Mouse (Mus musculus) ovary, adult 18-20 months (tissue): ENCODE measurements around the gene Arhgap18.
A peak's percentile ranks its signal among the peaks of the same experiment; 100 is the strongest.

Experiments used
- DNase-seq: peaks from one replicate; pipeline ENCODE4 v3.0.0; 2022; ENCODE audit warnings: low spot score, mixed read lengths

The Arhgap18 gene

DNA sequence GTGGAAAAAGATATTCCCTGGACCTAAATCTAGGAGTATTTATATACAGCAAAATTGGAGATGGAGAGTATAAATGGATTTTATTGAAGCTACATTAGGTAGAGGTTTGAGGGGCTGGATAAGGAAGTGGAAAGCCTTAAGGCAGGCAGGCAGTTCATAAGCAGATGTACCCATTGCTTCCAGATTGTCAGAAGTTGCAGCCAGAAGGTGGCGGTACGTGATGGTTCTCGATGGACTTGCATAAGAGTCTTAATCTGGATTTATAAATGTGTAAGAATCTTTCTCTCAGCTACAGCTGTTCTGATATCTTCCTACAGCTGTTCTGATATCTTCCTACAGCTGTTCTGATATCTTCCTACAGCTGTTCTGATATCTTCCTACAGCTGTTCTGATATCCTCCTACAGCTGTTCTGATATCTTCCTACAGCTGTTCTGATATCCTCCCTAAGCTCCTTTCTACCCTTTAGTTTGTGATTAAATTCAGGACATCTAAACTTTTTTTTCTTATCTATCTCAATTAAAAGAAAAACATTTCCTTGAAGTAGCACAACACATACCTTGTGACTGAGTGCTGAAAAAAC, 79.5 kb downstream of the Arhgap18 start:
- DNase-seq = no peak

DNA sequence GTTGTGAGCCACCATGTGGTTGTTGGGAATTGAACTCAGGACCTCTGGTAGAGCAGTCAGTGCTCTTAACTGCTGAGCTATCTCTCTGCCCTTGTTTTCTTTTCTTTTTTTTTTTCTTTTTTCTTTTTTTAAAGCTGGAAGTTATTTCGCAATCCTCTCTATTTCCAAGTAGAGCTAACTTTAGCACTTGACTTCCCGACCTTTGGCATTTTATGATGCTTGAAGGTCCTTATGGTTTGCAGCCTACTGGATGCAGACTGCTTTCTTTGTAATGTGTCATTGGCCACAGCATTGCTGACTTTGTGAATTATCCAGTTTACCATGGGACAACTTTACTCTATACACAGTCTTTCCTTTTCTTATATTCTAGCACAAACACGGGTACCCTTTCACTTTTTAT, 80.2 kb downstream of the Arhgap18 start:
- DNase-seq = no peak

DNA sequence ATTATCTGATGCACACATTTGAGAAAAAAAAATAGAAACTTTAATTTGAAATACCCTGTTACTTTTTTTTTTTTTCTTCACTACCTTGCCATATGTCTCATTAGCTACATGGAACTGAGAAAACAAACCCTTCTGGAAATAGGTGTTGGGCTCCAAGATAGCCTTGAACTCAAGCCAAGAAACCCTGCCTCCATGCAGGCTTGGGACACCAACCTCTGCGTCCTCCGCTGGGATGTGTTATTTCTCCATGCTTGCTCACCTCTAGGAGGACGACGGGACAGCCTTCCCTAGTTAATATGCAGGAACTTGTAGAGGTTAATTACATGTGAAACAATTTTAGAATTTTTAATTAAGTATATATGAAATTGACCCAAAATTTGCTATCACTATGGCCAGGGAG, 96.1 kb downstream of the Arhgap18 start:
- peak; percentile 28 for DNase-seq

DNA sequence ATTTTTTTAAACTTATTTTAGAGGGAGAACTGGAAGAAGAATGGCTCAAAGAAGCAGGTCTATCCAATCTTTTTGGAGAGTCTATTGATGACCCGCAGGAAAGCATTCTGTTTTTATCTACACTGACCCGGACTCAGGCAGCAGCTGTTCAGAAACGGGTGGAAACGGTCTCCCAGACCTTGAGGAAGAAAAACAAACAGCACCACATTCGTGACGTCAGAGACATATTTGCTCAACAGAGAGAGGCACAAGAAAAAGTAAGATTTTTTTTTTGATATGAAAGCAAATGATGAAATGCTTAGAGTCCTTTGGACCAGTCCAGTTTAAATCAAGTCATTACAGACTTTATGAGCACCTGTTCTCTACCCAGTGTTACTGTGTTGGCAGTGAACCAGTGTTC, 96.6 kb downstream of the Arhgap18 start:
- peak; percentile 38 for DNase-seq

DNA sequence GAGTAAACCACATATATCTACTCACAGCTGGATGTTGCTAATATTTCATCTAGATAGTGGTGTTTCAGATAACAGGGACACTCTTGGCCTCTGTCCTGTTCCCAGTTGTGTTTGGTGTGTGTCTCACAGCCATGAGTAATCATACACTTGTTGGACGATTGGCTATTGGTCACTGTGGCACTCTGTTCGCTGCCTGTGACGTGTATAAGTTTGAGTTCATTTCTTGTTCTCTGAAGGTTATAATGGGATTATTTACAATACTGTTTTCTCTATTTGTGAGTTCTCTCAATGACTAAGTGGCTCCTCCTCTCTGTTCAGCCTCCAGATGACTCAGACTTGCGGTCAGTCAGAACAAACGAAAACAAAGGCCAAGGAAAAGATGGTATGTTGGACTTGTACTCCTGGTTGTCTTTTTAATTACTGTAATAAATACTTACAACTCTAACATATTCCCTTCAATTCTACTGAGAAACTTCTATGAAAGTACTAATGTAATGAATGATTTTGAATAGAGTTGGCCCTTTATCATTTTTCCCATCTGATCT, 101.4 kb downstream of the Arhgap18 start:
- peak; percentile 33 for DNase-seq

DNA sequence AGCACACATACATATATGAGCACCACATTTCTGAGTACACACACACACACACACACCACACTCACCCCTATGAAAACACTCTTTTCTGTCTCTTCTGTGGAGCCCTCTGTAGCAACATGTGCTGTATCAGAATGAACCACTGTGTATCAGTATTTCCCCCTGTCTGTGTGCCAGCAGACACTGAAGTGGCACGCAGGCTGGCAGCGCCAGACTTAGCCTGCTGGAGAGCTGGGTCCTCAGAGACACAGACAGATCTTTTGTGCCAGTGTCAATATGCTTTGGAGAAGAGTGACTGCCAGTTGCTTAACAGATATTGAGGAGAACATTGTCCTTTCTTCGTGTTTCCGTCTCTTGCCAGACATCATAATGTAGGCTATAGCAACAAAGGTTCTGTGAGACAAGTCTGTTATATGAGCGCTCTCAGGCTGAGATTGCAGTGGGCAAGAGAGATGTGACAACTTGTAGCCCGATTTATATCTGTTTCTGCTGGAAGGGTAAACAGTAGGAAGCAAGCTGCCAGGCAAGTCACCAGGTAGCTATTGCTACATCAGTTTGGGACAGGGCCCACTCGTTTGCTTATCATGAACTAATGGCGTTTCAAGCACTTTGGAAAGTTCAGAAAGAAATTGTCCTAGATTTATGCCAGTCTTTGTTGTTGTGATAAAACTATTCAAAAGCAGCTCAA, 102.8 kb downstream of the Arhgap18 start:
- DNase-seq = no peak

DNA sequence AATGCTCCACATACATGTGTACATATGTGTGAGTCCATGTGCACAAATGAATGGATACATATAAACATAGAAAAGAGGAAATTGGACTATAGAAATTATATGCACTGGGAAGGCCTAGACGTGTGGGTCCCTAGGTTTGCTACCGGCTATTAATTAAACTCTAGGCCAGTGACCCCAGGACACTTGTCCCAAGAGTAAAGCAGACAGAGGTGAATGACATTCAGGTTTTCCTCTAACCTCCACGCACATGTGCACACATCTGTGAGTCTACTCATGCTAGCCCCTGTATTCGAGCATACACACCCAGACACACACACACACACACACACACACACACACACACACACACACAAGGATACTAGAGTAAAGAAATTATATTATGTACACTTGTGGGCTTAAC, 104.4 kb downstream of the Arhgap18 start:
- no peak for DNase-seq

DNA sequence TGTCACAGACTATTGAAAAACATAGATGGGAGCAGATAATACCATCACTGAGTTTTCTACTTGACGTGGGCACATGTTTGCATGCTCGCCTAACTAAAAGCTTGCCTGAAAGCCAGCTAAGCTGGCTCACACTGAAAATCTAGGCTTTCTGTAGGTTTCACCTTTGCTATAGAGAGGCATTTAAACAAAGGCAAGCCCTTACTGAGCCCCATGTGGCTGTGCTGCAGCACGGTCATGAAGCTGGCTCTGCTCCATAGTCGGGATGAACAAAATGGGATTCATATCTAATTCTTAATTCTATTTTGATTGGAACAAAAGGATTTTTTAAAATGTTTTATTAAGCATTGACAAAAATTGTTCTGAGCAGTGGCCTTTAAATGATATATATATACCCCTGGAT, 105.3 kb downstream of the Arhgap18 start:
- DNase-seq = no peak

DNA sequence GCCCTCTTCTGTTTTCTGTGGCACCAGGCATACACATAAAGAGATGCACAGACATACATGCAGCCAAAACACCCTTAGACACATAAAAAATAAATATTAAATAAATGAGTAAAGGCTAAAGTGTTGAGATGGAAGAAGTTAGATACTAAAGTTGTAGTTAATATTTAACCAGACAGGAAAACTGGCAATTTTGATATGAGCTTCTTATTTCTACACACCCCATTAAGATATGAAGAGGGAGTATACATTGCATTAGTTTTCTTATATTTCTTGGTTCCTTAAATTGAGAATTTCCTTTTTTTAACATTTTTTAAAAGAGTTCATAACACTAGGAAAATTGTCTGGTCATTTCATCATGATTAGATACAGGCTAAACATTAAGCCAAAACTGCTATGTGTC, 108.0 kb downstream of the Arhgap18 start:
- DNase-seq = no peak

DNA sequence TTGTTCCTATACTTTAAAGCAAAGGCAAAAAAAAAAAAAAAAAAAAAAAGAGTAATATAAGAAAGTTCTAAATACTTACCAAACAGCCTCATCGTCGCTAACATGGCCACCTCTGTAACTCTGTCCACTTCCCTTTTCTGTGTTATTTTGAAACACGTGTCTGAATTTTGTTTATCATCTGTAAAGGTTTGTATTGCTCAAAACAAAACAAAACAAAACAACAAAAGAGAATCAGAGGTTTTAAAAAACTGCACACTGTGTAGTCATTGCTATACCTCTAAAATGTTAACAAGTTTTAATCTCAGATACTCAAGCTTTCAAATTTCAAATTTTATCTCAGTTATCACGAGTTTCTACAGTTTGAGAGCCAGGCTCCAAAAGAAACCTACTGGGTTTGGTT, 109.0 kb downstream of the Arhgap18 start:
- DNase-seq = no peak

DNA sequence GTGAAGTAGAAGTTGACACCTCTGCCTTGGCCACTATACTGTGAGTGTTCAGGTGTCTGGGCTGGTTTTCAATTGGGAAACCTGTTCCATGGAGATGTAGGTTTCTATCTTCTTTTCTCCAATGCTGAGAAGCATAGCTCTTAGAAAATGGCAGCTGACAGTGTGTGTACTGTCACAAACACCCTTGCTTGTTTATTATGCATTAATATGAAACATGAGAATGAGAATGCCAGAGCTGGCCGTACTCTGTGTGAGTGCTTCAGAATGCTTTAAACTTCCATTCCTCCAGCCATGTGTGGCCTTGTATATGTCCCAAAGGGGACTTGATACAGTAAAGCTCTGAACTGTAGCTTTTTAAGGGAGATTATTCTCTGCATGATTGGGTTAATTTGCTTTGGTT, 110.8 kb downstream of the Arhgap18 start:
- no peak for DNase-seq

DNA sequence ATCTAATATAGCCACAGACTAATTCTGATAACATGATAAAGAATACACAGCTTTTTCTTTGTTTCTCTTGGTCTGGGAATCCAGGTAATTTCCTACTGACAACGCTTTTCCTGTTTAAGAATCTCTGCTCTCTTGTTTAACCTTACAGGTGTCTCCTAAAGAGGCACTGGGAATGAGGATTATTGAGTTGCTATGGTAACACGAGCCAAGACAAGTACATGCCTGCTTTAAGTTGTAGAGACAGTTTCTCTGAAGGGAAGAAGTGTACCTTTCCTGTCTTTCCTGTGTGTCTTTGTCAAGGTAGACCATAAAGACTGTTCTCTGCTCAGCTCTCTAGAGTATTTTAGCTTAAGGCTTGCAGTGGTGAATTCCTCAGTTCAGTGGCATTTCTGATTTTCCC, 117.6 kb downstream of the Arhgap18 start:
- no peak for DNase-seq

DNA sequence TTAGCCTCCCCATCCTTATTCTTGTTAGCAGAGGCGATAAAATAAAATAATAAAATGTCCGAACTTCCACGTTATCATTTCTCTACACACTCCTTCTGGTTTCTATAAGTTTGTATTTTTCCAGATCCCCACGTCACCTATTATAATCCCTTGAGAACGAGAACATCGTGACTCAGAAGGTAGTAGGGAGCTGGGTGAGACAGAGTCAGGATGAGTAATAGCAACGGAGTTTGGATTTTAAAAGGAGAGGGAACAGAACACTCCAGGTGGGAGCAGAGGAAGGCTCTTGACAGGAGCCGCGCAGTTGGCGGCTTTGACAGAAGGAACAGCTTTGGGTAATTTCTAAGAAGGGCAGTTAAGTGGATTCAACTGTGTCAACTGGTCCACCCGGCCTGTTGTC, 124.1 kb downstream of the Arhgap18 start:
- DNase-seq = no peak

DNA sequence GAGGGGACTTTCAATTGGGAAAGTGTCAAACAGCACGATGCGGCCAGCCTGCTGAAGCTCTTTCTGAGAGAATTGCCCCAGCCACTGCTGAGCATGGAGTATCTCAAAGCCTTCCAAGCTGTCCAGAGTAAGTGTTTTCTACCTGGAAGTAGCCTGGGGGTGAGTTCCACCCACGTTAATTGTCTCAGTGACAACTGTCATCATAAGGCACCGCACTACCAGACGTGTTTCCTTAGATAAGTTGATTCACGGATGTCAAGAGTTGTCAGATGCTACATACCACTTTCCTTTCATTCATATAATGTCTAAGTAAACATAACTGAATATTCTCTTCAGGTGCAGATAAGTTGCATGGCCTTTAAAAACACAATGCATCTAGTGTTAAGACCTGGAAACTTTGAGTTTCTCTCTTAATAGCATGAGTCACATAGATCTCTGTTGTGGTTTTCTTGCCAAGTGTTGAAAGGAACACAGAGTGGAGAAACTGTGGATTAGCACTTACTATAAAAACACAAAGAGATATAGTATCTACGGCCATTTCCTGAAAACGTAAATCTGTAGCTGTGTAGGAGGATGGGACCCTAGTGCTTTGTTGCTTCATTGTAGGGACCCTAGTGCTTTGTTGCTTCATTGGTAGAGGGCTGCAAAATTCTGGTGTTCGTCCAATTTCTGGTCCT, 125.8 kb downstream of the Arhgap18 start:
- DNase-seq = no peak

DNA sequence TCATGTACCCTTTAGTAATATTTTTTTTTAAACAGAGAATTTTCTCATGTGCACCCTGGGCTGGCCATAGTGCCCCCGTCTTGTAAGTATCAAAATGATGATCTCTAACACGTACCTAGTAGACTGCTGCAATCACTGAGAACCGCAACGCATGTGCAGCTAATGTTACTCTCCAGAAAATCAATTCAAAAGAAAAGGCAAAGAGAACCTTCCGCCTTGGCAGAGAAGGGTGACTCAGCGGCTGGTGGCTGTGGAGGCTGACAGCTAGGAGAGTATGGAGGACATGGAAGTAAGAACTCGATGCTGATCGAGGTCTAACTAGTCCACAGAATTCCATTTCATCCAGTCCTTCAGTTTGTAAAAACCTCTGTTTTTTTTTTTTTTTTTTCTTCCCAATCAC, 131.7 kb downstream of the Arhgap18 start:
- no peak for DNase-seq

DNA sequence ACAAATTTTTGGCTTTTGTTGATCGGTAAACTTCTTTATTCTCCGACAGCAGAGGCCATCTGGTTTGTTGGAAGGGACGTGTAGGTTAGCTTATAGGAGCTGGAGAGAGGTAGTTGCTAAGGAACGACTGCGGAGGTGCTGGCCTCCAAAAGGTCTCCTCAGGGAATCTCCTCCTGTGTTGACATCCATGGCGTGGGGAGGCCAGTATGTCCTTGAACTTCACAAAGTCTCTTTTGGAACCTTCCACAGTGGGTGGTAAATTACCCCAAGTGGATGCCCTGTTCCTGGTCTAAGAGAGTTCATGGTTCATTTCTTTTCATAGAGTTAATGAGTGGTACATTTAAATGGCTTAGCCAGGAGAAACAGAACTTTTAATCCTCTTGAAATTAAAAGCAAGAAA, 136.0 kb downstream of the Arhgap18 start:
- DNase-seq = no peak

DNA sequence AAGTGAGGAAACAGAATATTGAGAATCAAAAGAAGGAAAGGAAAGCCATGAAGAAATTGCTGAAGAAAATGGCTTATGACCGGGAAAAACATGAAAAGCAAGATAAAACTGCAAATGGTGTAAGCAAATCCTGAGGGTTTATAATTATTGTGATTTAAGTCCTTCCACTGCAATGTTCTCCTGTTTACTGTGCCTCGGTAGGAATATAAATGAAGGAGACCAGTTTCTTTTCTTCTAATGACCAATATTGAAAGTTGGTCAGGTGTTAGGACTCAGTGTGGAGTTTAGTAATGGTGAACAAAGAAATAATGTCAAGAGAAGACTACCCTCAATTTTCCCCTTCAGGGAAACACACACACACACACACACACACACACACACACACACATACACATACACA, 136.5 kb downstream of the Arhgap18 start:
- no peak for DNase-seq

DNA sequence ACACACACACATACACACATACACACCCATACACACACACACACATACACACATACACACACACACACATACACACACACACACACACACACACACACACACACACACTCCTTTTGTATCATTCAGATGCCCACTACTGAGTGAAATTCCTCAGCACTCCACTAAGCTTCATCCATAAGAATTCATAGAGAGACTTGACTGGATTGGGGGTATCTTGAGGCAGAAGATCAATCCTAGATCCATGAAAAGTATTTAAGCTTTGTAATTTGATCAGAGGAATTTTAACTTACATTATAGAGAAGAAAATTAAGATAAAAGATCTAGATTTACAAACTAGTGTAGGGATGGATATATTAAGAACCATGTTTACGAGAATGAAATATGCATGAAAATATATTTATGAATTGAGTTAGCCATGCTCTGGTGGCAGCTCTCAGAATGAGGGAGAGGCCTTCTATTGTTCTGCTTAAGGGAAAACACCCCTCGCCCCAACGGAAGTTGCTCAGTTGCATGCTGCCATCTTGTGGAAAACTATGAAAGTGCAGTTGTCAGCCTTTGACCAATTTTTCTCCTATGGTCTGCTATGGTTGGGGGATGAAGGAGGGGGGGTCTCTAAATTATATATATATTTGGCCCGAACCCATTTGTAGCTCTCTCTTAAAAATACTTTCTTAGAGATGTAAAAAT, 137.2 kb downstream of the Arhgap18 start:
- DNase-seq = peak; percentile 11

DNA sequence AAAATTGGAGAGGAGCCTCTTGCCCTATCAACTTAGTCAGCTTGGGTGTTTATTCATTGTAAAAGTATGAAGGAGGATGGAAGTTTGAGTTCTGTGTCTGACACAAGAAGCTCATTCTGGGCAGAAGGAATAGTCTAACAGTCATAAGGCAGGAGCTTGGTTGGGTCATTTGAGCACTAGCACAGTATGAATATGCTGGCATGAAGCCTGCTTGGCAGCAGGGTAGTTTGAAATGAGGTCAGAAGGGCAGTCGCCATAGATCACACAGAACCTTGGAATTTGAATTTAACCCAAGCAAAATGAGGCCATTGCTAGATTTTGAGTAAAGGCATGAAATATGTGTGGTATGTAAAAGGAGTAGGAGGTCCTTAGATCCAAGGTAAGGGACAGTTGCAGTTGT, 139.9 kb downstream of the Arhgap18 start:
- DNase-seq = no peak

DNA sequence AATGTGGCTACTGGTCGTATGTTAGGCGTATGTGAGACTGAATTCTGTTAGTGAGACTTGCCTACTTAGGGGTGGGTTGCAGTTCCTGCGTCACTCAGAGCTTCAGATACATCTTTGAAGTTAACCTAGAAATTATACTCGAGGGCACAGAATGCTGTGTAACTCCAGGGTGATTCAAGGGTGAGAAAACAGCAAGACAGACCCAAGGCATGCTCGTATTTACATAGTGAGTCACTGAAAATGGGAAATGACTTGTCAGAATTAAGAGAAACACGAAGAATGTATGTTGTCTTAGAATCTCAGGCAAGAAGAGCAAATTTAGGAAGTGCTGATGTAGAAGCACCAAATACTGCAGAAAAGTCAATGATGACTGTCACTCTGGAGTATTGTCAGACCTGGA, 142.5 kb downstream of the Arhgap18 start:
- no peak for DNase-seq

DNA sequence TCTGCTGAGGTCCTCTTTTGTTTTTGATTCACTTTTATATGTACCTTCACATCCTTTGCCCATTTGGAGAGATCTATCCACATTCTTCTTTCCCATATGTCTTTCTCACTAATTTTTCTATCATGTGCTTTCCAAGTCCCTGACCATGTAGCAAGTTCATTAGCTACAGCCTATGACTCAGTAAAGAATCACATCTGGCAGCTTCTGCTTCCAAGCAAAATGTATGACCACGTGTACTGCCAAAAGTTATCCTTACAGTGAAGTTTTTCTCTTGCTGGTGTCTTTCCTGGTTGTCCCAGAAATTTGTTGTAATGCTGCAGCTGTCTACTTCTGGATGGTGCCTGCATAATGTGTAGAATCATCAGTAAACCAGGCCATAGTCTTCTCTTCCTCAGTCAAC, 147.2 kb downstream of the Arhgap18 start:
- DNase-seq = no peak

DNA sequence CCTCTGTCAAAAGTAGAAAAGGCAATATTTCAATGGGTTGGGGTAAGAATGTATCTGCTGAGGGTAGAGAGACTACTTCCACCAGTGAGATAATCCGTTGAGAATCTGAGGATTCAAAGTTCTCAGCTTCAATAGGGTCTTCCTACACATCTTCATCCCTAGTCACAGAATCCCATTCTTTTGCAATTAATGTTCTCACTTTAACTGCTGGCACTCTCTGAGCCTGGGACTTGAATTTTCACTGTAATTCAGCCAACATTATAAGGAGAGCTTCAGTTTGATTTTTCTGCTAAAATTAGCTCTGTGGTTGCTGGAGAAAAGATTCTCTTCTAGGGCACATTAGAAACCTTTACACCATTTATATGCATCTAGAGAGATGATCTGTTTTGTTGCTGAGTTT, 150.6 kb downstream of the Arhgap18 start:
- DNase-seq = no peak

DNA sequence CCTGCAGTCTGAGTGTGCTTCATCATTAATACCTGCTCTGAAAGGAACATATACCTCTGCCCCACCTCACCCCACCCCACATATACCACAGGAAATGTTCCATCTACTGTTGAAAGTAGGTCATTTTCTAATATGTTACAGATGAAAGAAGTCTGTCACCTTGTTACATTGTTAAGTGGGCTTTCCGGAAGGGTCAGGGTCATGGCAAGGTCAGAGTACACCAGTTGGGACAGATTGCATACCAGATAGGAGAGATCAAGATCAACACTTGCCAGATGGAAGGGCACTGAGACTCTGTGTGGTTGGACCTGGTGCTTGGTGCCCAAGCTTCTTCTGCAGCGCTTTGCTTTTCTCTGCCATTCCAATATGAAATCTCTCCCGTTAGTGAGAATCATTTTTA, 158.0 kb downstream of the Arhgap18 start:
- DNase-seq = no peak
